Mouse (Mus musculus): Measurements from ENCODE around the gene Fermt3.

GRCm38 (mm10) chr19:7044279-7044678 is 25.0 kb upstream of the Fermt3 start:
- no peak for TF ChIP-seq CTCF (IDR thresholded peaks at IDR 0.05)
- TF ChIP-seq EP300 (IDR thresholded peaks at IDR 0.05; ENCODE audit: insufficient read depth, low read depth, low read length), result no peak
